Mouse (Mus musculus): ENCODE data around the gene Pate3. TPM values are rescaled to one million over a fixed set of nuclear protein-coding genes. Genes with fewer than 3 reads are reported as not detected.

Pate3 gene
- polyA plus RNA-seq, 1 experiment from 2014 or later = not detected

Other genes starting within 250 kb of the Pate3 start
- gene Cdon, start 227.1 kb downstream of the Pate3 start, polyA plus RNA-seq (2015; fragmentation: Nextera tagmentation; extraction: Ambion mirVana) = 2.1 and 3.4 TPM in 2 replicates
- not detected in 2 replicates for gene Gm1113, start 129.9 kb downstream of the Pate3 start, polyA plus RNA-seq (2015; fragmentation: Nextera tagmentation; extraction: Ambion mirVana)
- gene Ddx25, start 89.7 kb downstream of the Pate3 start, polyA plus RNA-seq (2015; fragmentation: Nextera tagmentation; extraction: Ambion mirVana) = 31.0 and 32.4 TPM in 2 replicates
- gene Pus3, start 89.6 kb downstream of the Pate3 start, polyA plus RNA-seq (2015; fragmentation: Nextera tagmentation; extraction: Ambion mirVana) = 14.4 and 15.0 TPM in 2 replicates
- gene Pate2, start 77.9 kb downstream of the Pate3 start, polyA plus RNA-seq (2015; fragmentation: Nextera tagmentation; extraction: Ambion mirVana) = 1.2 and 1.3 TPM in 2 replicates
- 16.0 and 17.9 TPM in 2 replicates for gene Hyls1, start 77.8 kb downstream of the Pate3 start, polyA plus RNA-seq (2015; fragmentation: Nextera tagmentation; extraction: Ambion mirVana)
- not detected in 2 replicates for gene Pate4, start 36.3 kb downstream of the Pate3 start, polyA plus RNA-seq (2015; fragmentation: Nextera tagmentation; extraction: Ambion mirVana)
- gene Pate1, start 39.2 kb upstream of the Pate3 start, polyA plus RNA-seq (2015; fragmentation: Nextera tagmentation; extraction: Ambion mirVana) = not detected in 2 replicates
- gene Gm17677, start 92.8 kb upstream of the Pate3 start, polyA plus RNA-seq (2015; fragmentation: Nextera tagmentation; extraction: Ambion mirVana) = not detected in 2 replicates
- gene Gm17727, start 129.9 kb upstream of the Pate3 start, polyA plus RNA-seq (2015; fragmentation: Nextera tagmentation; extraction: Ambion mirVana) = not detected in 2 replicates
- gene Gm27235, start 141.9 kb upstream of the Pate3 start, polyA plus RNA-seq (2015; fragmentation: Nextera tagmentation; extraction: Ambion mirVana) = not detected in 2 replicates
- gene D730048I06Rik, start 141.9 kb upstream of the Pate3 start, polyA plus RNA-seq (2015; fragmentation: Nextera tagmentation; extraction: Ambion mirVana) = not detected in 2 replicates
- gene 9230110F15Rik, start 195.9 kb upstream of the Pate3 start, polyA plus RNA-seq (2015; fragmentation: Nextera tagmentation; extraction: Ambion mirVana) = 0.19 TPM in 1 of 2 replicates, not detected in the other

Data from midbrain, embryonic 16.5 days (tissue).